Mouse (Mus musculus) macrophage (primary cell): Measurements from ENCODE around the gene Ddx1. TPM values are rescaled to one million over a fixed set of nuclear protein-coding genes. Genes with fewer than 3 reads are reported as not detected.
A peak's percentile ranks its signal among the peaks of the same experiment; 100 is the strongest.

Experiments used
- H3K27ac ChIP-seq: fragments of 350-480 bp; formaldehyde crosslinking; 2 replicates; pipeline ENCODE4 v1.9.0; 2021
- H3K36me3 ChIP-seq: fragments of 350-480 bp; formaldehyde crosslinking; 2 replicates; pipeline ENCODE4 v1.9.0; 2021; ENCODE audit errors: inconsistent target
- H3K4me3 ChIP-seq: fragments of 350-480 bp; formaldehyde crosslinking; 2 replicates; pipeline ENCODE4 v1.9.0; 2021; ENCODE audit errors: inconsistent target
- H3K79me2 ChIP-seq: fragments of 350-480 bp; formaldehyde crosslinking; 2 replicates; pipeline ENCODE4 v1.9.0; 2021; ENCODE audit errors: inconsistent target
- WGBS: methylation state at CpG from one replicate; pipeline ENCODE4 v1.1.7; 2026; ENCODE audit warnings: inconsistent platforms; ENCODE audit not compliant: missing documents; 5-methylcytosine and 5-hydroxymethylcytosine counted together
- polyA plus RNA-seq: library from polyadenylated mRNA; stranded (reverse); fragments of 250-400 nt; gene quantifications from 3 replicates; pipeline ENCODE4 v1.2.4, GENCODE M21; 2018; ENCODE audit warnings: inconsistent platforms
- total RNA-seq, 78 experiments: library from RNA; depleted of rRNA; stranded (reverse); fragments of 250-400 nt; gene quantifications; 1 replicate in 9 of 78; 2 replicates in 24 of 78; 3 replicates in 43 of 78; 4 replicates in 2 of 78; pipeline ENCODE4 v1.2.4; 2018; ENCODE audit warnings: inconsistent platforms in 56 of 78

Gene Ddx1
- 10 to 100 TPM; 22.2 to 56.2 (median 39.6) TPM for total RNA-seq (2018; cell fraction: chromatin; rRNA removed)
- total RNA-seq (2018; cell fraction: cytosol; rRNA removed), result 10 to 100 TPM; 20.9 to 36.8 (median 24.8) TPM
- 10 to 100 TPM; 11.4 to 38.3 (median 20.7) TPM for total RNA-seq (2018; cell fraction: nucleus; rRNA removed)
- 20.1 to 74.0 TPM (median 47.0 TPM) in 3 replicates for polyA plus RNA-seq

DNA sequence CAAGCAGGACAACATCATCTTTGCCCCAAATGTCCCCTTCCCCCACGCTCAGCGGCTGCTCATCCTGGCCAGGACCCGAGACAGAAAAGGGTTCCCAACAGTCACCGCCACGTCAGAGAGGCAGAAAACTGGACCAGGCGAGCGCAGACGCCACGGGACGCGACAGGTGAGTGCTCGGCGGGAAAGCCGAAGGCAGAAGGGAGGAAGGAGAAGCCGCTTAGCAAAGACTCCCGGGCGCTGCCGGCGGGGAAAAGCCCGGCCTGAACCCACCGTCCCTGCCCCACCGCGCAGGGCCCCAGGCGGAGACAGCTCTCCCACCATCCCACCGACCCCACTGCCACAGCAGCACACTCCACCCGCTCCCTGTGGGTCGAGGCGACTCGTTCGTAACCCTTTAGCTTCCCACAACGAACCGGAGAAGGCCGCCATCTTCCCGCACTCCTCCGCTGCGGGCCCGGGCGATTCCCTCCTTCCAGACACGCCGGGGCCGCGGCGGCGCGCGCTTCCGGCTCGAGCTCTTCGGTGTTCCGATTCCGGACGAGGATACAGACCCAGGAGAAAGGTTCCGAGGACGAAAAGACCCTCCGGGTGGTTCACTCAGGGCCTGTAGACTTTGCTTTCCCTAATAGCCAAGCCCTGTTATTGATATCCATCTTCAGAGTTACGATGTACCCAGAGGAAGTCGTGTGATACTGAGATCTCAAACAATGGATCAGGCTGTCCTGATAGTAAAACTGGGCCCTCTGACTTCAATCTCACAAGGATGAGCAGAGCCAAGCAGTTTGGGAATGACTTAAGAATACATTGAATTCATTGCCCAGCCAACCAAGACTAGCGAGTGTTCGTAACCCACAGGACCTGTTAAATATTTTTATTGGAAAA is at the start of gene Ddx1:
TSS of gene Ddx1 (minus strand) at position 523 of the 882 bp plus-strand sequence.
- Histone ChIP-seq H3K79me2 (peaks cover 28% of the 10 kb centered on the region), H3K4me3 (peak within 1 kb of the TSS; percentile 69), H3K36me3 (no peaks in the 10 kb centered on the region), H3K27ac (no peak within 1 kb of the TSS)
- 6% methylated on average over 50 of the region's 59 CpGs for WGBS

DNA sequence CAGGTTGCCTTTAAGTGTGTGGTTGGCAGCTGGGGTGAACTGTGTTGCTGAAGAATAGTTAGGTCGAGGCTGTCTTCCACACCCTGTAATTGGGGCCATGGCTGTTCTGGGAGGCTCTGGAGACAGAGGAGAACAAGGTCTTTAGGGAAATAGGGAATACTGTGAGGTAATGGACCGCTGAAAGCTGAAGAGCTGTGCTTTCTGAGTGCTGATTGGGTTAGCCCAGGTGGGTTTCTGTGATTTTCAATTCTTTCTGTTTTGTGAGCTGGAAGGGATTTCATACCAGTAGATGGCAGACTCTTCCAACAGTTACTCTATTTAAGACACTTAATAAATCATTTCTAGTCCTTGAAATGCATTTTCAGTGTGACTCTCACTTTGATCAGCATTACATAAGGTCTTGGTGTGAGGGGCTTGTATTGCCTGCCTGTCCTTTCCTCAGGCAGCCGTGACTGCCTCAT is 44.4 kb upstream of the Ddx1 start:
- Histone ChIP-seq H3K36me3 (peaks cover 17% of the 10 kb centered on the region; the same call in 1 of the 2 replicates), H3K79me2 (no peaks in the 10 kb centered on the region), H3K4me3 (no peak overlapping the region), H3K27ac (no peak overlapping the region)
- WGBS, result 89% methylated on average over 3 of the region's 3 CpGs

DNA sequence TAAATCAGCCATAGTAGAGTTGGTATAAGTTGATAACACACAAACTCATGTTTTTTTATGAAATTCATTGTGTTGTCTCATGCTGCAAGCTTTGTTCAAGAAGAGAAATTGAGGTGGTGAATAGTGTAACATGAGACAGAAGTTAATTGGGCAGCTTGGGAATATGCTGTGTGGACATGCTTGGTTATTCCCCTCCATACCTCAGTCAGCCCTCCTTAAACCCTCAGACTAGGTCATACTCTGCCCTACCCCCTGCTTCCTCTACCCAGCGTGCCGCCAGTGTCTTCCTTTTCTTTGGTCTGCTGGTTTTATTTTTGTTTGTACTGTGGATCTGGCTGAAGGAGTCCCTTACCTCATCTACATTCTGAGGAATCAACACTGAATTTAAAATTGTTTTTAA is 42.4 kb upstream of the Ddx1 start:
- Histone ChIP-seq H3K27ac (no peak overlapping the region), H3K36me3 (peaks cover 17% of the 10 kb centered on the region; the same call in 1 of the 2 replicates), H3K79me2 (no peaks in the 10 kb centered on the region), H3K4me3 (no peak overlapping the region)
- 83% methylated on average over 2 of the region's 2 CpGs for WGBS

DNA sequence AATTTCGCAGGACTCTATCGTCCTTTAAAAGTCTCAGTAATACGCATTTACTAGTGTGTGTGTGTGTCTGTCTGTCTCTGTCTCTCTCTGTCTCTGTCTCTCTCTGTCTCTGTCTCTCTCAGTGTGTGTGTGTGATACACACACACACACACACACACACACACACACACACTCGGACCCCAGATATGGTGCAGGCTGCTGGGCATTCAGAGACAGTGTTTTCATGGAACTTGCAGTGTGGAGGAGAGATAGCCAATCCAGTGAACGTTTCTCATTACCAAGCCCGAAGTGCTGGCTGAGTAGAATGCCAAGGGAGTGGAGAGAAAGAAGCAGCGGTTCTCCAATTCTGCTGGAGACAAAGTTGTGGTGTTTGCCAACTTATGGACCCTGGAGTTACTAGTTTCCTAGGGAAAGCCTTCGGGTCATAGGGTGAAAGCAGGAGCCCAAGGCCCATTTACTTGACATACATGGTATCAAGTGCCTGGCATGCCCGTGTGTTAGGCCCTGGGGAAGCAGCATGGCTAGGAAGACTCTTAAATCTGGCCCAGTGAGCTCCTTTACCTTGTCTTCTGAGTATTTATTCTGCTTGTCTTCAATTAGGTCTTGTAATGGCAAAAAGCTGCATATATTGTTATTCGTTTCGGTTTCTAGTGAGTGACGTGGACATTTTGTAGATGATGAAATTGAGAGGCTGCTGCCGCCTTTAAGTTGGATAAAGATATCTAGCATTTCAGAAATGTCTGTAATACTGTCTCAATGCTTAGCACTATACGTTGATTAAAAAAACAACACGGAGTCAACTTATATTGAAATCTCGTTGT is 20.8 kb upstream of the Ddx1 start:
- WGBS, result 49% methylated on average over 16 of the region's 16 CpGs
- Histone ChIP-seq H3K79me2 (peaks cover 24% of the 10 kb centered on the region; the same call in 1 of the 2 replicates), H3K27ac (peak overlapping the region; percentile 12; the same call in 1 of the 2 replicates), H3K36me3 (no peaks in the 10 kb centered on the region; the same call in 1 of the 2 replicates), H3K4me3 (peak overlapping the region; percentile 90)

DNA sequence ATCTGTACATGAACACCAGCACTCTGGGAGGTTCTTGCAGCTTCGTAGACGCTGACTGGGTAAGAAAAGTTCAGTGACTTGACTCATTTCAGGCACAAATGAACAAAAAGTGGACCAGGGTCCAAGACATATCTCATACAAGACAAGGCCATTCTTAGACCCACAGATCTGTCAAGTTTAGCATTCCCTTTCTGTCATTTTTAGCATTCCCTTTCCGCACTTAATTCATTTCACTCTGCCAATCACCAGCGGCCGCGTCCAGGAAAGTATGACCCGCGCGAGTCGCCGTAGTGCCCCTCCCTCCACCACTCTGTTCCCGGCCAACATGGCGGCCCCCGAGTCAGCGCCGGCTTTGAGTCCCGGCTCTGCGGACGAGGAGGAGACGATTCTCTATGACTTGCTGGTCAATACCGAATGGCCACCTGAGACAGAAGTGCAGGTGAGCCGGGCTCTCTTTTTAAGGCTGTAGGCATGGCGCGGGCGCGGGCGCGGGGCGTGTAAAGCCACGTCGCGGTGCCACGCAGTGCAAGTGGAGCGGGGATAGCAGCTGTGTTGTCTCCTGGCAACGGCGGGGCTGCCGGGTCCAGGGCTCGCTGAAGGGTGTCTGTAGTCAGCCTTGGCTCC is 19.9 kb upstream of the Ddx1 start, which contains the start of gene Nbas:
TSS of gene Nbas (plus strand) at position 308 of the 624 bp plus-strand sequence.
- Histone ChIP-seq H3K79me2 (peaks cover 24% of the 10 kb centered on the region; the same call in 1 of the 2 replicates), H3K27ac (peak within 1 kb of the TSS; percentile 12; the same call in 1 of the 2 replicates), H3K4me3 (peak within 1 kb of the TSS; percentile 90), H3K36me3 (no peaks in the 10 kb centered on the region)
- WGBS, result 4% methylated on average over 38 of the region's 38 CpGs

DNA sequence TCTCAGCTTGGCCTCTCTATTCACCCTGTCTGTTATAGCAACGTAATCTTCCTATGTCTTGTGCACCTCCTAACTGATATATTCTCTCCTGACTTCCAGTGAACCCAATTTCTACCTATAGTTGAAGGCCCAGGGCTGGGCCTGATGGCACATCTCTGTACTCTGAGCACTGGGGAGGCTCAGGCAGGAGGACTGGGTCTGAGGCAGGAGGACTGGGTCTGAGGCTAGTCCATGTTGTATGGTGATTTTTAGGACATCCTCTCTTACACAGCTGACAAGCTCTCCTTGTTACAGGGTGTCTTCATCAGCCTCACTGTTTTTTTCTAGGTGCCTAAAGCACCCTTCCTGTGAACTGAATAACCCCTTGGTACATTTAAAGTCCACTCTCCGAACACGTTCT is 19.4 kb upstream of the Ddx1 start:
- H3K79me2 ChIP-seq, result peaks cover 24% of the 10 kb centered on the region; the same call in 1 of the 2 replicates
- H3K4me3 ChIP-seq, result peak overlapping the region; percentile 90; the same call in 1 of the 2 replicates
- no peak overlapping the region for H3K27ac ChIP-seq
- H3K36me3 ChIP-seq, result no peaks in the 10 kb centered on the region
- 47% methylated on average over 3 of the region's 3 CpGs for WGBS

DNA sequence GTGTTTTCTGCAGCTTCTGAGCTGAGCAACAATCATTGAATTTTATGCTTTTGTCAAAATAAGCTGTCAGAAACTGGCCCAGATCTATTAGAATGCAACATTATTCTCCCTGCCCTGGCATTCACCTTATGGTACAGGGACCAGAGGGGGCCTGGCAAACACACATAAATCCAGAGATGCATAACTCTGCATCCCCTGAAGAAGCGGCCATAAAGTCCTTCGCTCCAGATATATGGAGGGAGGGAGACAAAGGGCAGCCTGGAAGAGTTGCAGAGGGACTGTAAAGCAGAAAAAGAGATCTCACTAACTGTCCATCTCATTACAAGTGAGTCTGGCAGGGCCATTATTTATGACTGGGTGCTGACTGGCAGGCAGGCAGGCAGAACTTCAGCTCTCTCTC is 6.7 kb upstream of the Ddx1 start:
- WGBS, result 83% methylated on average over 2 of the region's 2 CpGs
- Histone ChIP-seq H3K4me3 (no peak overlapping the region), H3K79me2 (no peaks in the 10 kb centered on the region), H3K36me3 (no peaks in the 10 kb centered on the region), H3K27ac (no peak overlapping the region)

DNA sequence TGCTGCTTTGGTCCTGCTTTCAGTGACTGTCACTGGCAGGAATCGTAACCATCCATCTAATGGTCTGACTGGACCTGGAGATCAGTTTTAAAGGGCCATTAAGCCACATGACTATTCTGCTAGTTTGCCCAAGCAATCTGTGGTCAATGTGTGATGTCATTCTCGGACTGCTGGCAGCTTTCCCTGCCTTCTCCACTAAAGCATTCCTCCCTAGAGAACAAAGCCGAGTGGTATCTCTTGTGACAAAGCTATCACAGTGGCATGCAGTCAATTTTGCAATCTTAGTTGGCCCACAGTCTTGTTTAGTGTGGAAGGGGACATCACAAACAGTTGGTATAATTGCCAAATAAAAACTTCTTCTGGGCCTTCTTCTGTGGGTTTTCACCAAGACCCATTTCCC is 6.1 kb upstream of the Ddx1 start:
- Histone ChIP-seq H3K79me2 (no peaks in the 10 kb centered on the region), H3K4me3 (no peak overlapping the region), H3K27ac (no peak overlapping the region), H3K36me3 (no peaks in the 10 kb centered on the region)
- WGBS, result 75% methylated on average over 3 of the region's 3 CpGs

DNA sequence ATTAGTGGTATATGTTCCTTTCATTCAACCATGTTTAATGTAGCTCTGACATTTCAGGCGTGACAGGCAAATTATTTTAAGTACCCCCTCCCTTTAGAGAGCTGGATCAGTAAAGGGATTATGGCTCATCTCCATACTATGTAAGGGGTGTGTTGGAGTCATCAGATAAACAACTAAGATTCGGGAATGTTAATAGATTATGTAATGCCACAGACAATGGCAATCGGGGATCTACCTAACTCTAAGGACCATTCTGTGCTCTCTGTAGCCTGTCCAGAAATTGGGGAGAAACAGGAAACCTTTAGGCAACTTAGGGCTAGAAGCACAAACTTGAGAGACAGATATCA is 533 bp upstream of the Ddx1 start:
- 96% methylated on average over 3 of the region's 3 CpGs for WGBS
- H3K79me2 ChIP-seq, result peaks cover 28% of the 10 kb centered on the region
- H3K4me3 ChIP-seq, result peak overlapping the region; percentile 69
- H3K27ac ChIP-seq, result no peak overlapping the region
- H3K36me3 ChIP-seq, result no peaks in the 10 kb centered on the region

DNA sequence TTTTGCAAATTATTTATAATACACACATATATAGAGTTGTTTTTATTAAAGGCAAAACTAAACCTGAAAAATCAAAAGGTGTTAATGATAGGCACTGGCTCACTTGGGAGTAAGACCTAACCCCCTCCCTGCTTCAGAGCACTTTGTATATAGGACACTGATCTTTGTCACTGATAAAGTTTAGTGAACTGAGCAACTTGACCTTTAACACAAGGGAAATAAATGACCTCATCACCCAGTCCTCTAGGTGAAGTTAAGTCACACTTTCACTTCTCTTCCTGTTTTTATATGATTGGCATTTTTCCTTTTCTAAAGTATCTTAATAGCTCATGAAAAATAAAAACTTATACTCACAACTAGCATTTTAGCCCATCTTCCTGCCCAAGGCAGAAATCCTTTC is 6.6 kb downstream of the Ddx1 start:
- Histone ChIP-seq H3K4me3 (no peak overlapping the region), H3K79me2 (peaks cover 8% of the 10 kb centered on the region; the same call in 1 of the 2 replicates), H3K36me3 (peaks cover 44% of the 10 kb centered on the region), H3K27ac (no peak overlapping the region)

DNA sequence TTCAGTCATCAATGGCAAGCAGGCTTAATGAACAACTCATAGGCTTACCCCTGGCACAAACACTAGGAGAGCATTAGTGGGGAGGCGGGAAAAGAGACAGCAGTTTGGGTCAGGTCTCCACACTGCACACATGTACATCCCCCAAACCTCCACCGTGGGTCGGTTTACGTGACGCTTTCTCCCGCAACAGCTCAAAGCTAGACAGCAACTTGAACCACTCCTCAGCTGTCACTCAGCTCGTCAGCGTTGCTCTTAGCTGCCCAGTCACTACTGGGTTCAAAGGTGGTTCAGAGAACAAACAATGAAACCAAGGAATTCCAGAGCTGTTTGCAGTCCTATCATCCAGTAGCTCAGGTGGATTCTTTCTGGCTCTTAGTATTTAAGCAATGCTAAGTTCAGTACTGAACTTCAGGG is 30.9 kb downstream of the Ddx1 start:
- H3K79me2 ChIP-seq, result no peaks in the 10 kb centered on the region
- 87% methylated on average over 8 of the region's 8 CpGs for WGBS
- no peak overlapping the region for H3K27ac ChIP-seq
- peaks cover 31% of the 10 kb centered on the region for H3K36me3 ChIP-seq
- no peak overlapping the region for H3K4me3 ChIP-seq

DNA sequence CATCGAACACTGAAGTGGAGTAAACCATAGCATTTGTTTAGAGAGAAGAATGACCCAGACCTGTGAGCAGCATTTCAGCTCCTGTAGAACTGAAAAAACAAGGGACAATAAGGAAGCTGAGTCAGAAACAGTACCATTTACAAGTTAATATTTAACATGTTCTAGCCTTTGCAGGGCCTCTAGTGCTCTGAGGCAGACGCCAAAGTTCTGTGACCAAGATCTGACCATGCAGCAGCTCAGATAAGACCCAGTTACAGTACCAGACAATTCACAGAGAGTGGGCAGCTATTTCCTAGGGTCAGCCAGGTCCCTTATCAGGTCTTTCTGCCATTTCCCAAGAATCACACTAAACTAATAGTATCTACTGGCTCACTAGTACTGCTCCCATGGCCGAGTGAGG is 31.4 kb downstream of the Ddx1 start:
- H3K36me3 ChIP-seq, result peaks cover 27% of the 10 kb centered on the region
- no peak overlapping the region for H3K4me3 ChIP-seq
- H3K27ac ChIP-seq, result no peak overlapping the region
- no peaks in the 10 kb centered on the region for H3K79me2 ChIP-seq
- 88% methylated on average over 3 of the region's 3 CpGs for WGBS

DNA sequence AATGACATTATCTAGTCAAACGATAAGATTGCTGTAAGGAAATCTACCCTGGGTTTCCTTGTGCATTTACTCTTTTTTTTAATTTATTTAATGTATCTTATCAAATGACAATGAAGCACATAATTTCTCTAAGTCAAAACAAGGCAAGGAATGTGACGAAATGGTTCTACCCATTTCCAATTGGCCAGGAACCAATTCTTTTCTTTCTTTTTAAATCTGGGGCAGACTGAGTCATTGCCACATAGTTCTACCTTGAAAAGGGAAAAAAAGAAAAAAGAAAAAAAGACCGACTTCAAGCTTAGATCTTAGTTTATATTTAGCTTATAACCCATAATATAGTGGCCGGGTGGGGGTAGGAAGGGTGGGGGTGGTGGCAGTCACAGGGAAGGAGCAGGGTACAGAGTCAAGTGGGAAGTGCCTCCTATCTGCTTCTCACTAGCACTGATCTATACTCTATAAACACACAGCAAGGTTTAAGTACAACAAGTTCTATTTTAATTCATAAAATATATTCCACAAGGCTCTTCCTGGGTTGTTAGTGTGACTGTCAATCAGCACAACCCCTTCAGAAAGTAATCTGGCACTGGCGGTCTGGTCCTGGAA is 32.4 kb downstream of the Ddx1 start:
- 77% methylated on average over 5 of the region's 5 CpGs for WGBS
- no peak overlapping the region for H3K4me3 ChIP-seq

More for the DNA sequence above, 32.4 kb downstream of the Ddx1 start:
- Histone ChIP-seq H3K36me3 (peaks cover 27% of the 10 kb centered on the region), H3K79me2 (no peaks in the 10 kb centered on the region), H3K27ac (no peak overlapping the region)
